Mouse (Mus musculus) frontal cortex, adult (tissue): ENCODE results near the gene Nbeal2.
"Not testable (repeated sequence)": the region's sequence is repeated elsewhere in the genome, so short reads cannot be mapped to it uniquely, and the experiment has no call there.

ENCODE experiments used
- ATAC-seq: cut with Nextera tagmentation; 2 replicates; pipeline ENCODE4 v1.9.2; 2017; ENCODE audit warnings: mild to moderate bottlenecking, moderate library complexity, mixed read lengths; ENCODE audit not compliant: low TSS enrichment

Gene Nbeal2

DNA sequence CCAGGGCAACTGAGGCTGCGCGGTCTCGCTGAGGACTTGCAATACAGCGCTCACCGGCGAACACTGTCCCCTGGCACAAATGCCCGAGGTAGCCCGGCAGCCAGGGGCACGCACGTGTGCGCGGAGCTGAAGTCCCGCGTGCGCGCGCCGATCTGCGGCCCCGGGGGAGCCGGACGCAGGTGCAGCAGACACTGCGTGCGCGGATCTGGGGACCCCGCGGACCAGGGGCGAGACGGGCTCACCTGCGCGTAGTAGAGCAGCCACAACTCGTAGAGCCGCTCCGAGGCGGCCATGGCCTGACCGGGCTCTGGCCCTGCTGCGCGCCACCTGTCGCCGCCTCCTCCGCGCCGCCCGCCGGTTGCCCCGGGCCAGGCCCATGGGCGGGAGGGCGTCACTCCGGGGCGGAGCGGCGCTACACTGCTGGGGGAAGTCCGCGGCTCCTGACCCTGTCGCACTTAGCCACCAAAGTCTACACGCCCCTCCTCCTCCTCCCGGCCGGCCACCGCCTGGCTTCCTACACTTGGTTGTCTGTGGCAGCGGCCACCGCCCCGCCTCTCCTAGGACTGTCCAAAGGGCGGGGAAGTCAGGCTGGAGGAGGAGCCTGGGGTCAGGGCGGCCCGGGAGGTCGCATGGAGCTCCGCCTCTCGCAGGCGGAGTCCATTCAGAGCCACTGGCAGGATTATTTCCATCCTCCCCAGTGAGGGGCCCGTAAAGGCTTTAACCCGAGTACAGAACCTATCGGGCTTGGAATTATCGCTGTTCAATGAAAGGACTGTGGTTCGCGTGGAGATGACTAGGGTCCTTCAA, at the start of gene Nbeal2:
Nbeal2 (minus strand) TSS at position 507 of the 807 bp plus-strand sequence.
- ATAC-seq, result peak; percentile 21; the same call in 1 of the 2 replicates

DNA sequence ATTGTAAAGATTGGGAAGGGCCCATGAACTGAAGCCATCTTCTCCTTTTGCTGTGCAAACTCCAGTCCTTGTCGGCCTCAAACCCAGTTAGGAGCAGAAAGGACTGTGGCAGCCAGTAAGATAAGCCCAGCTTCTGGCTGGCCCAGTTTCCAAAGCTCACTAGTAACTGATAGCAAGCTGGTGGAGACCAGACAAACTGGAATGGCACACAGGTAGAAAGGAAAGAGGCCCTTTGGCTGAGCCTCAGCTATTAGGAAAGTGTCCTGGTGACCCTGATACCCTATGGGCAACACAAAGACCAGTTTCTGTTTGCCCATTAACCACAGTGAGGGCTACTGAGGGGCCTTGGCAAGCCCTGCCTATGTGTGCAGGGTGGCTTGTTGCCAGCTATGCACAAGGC, 48.9 kb upstream of the Nbeal2 start:
- no peak for ATAC-seq

DNA sequence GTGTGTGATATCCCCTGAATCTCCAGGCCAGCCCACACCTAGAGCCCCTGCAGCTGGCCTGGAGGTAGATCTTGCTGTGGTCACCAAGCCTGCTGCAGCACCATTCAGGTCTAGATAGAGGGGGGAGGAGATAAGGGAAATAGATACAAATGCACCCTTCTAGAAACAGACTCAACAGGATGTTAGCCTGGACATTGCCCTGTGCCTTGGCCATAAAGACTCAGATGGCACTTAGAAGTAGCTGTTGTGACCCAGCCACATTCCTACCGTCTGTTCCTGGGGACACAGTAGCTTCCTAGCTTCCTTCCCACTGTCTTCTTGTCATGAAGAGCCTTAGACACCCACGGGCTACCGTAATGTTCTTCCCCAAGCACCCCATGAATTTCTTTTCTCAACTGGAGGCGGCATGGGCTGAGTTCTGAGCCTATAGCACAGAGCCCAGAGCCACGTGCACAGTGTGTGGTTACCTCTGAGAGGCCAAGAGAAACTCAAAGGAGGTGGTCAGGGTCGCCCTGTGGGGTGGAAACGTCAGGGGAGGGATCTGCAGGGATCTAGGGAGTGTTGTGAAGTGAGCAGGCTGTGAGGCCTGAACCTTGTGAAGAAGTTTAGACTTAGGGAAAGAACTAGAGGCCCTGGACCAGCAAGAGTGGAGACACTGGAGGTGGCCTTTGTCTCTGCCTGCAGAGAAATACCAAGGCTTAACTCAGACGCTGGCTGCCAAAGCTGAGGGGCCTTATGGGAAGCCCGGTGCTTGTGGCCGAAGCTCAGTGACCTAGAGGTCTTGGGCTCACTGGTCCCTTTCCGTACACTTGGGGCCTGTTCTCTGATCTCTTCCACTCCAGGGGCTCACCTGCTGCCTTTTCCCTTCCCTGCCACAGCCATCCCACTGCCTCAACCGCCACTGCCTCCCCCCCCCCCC, 47.4 kb upstream of the Nbeal2 start:
- peak; percentile 76; the same call in 1 of the 2 replicates for ATAC-seq

DNA sequence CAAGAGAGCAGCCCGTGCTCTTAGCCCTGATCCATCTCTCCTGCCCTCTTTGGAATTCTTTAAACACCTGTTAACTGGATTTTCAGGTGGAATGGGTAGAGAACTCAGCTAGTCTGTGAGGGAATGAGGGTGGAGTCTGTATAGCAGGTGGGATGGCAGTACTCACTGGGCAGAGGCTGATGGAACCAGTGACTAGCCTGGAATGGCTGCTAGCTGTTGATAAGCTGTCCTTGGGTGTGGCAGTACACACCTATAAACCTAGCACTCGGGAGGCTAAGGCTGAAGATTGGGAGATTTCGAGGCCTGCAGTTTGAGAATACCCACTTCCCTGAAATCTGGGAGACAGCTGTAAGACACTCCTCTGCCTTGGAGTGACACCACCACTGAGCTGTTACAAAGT, 45.6 kb upstream of the Nbeal2 start:
- ATAC-seq, result no peak

DNA sequence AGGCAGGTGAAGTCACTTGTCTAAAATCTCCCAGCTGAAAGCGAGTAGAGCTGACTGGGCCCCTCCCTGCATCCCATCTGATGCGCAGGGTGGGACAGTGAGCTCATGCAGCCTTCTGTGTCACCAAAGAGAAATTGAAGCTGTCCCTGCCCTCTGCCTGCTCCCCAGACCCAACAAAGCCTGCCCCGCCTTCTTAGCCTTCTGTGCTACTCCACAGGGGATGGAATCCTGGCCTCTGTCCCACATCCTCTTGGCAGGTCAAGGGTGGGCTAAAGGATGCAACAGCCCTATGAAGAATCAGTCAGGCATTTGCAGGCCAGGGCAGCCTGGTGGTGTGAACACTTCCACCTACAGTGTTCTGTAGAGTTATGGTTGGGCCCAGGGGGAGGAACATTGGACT, 43.5 kb upstream of the Nbeal2 start:
- no peak for ATAC-seq

DNA sequence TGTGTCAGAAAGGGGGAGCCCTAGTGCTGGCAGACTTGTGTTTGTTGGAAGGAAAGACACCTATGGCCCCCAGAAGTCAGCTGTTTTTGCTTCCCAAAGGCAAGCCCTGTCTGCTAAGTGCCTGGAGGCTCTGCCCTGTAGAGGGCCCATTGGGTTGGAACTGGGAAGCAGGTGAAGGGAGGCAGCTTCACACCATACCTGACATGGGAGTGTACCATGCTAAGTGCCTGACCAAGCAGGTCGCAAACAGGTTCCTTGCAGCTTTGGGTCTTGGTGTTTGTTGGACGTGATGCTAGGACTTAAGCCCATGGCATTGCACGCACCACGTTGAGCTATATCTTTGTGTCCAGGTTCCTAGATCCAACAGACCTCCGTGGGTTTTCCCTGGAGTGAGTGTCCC, 42.5 kb upstream of the Nbeal2 start:
- ATAC-seq, result no peak

DNA sequence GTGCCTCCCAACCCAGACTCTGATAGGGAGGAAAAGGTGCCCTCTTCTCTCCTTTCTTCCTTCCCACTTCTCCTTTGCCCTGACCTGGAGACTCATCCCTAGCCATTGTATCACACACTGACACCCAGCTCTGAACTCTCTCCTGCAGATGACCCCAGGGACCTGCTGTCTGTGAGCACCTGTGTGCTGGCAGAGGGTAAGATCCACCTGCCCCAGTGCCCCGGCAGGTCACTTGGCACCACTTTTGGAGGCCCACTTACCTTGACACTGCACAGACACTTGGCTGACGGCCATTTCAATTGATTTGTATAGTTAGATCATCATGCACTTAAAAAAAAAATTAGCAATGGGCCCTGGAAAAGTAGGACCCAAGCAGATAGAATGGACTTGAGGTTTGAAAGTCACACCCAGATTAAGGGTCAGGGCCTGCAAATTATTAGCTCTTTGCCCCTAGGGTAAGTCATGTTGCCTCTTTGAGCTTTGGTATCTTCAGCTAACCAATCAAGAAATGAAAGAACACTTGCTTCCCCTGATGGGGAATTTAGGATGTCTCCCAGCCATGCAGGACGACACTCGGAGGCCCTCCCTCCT, 41.3 kb upstream of the Nbeal2 start:
- no peak for ATAC-seq

DNA sequence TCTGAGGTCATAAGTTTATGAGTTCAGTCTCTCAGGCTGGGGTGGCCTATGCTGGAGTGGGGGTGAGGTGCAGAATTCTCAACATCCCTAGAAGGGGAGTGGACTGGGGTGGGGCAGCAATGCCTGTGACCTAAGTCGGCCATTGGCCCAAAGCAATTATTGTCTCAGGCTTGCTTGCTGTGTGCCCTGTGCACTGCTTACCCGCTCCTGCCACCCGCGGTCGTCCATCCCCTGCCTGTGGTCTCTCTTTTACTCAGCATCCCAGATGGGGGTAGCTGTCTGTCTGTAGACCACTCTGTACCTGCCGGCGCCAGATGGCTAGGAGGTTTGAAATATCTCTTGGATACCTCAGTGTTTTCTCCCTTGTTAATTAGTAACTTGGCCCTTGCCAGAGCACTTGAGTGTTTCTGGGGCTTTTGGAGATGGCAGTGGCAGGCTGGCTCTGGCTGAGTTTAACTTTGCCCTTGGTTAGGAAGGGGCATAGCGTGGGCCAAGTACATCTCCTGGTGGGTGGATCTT, 35.4 kb upstream of the Nbeal2 start:
- no peak for ATAC-seq

DNA sequence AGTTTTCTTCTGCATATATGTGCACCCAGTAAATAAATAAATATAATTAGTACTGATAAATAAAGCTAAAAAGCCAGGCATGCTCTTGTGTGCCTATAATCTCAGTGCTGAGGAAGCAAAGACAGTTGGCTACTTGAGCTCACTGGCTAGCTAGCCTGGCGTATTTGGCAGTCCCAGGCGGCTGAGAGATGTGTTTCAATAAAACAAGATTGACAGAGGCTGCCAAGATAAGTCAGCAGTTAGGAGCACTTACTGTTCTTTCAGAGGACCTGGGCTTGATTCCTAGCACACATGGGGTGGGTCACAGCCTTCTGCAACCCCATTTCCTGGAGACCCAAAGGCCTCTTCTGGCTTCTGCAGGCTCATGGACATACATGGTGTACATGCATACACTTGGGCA, 33.9 kb upstream of the Nbeal2 start:
- no peak for ATAC-seq

DNA sequence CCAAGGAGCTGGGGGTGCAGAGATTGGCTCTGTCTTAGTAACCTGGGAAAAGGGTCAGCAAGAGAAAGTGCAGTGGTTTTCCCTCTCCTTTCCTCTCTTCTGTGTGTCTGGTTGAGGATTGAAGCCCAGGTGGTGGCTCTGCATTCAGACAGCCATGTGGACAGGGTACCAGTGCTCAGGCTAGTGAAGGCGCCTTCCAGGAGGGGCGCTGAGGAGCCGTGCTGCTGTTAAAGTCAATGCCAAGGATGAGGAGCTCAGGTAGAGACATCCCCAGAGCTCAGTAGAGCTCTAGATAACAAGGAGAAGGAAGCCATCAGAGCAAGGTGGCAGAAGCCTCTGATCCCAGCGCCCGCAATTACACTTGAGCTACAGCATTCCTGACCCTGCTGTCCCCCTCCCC, 33.1 kb upstream of the Nbeal2 start:
- ATAC-seq, result no peak

DNA sequence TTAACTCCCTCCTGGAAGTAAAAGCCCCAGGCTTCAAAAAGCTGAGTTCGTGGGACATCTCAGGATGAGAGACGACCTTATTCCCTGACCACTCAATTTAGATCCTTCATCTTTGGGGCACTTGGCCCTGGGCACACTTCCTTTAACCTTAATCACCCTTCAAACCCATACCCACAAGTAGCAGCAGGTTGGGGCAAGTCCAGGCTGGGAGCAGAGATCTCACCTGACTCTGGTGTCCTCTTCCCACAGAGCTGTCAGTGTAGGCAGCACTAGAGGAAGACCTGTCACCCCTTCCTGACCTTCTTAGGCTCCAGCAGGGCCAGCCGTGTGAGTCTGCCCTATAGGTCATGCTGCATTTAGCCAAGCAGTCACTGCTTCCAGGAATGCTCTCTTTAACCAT, 32.5 kb upstream of the Nbeal2 start:
- no peak for ATAC-seq

DNA sequence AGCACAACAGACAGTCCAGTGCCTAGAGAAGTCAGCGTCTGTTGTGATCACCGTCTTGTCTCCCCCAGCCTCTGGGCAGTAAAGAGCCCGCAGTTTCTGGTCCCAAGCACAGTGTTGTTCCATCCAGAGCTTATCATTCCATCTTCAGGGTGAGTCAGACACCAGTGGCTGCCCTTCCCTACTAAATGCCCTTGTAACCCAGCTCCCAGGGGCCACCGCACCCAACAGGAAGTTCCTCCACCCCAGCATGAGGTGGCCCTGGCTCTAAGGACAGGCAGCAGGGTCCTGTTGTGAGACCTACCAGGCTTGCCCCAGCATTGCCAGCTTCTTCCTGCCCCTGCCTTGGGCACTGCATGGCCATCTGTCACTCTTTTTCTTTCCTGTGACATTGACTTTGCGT, 31.6 kb upstream of the Nbeal2 start:
- no peak for ATAC-seq

DNA sequence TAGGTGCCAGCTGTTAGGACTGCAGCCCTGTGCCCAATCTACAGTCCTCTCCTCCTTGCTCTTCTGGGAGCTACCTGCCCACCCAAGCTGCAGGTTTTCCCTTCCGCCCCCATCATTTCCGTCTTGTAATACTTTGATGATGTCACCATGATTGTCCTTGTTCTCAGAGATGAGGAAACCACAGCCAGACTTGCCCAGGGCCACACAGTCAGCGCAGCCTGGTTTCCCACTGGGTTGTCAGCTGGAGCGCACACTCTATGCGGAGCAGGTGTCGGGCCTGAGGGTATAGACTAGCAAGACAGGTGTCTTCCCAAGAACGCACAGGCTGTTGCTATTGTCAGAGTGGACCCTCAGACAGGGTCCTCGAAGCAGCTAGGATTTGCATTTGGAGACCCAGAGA, 31.2 kb upstream of the Nbeal2 start:
- ATAC-seq, result peak; percentile 8; the same call in 1 of the 2 replicates

DNA sequence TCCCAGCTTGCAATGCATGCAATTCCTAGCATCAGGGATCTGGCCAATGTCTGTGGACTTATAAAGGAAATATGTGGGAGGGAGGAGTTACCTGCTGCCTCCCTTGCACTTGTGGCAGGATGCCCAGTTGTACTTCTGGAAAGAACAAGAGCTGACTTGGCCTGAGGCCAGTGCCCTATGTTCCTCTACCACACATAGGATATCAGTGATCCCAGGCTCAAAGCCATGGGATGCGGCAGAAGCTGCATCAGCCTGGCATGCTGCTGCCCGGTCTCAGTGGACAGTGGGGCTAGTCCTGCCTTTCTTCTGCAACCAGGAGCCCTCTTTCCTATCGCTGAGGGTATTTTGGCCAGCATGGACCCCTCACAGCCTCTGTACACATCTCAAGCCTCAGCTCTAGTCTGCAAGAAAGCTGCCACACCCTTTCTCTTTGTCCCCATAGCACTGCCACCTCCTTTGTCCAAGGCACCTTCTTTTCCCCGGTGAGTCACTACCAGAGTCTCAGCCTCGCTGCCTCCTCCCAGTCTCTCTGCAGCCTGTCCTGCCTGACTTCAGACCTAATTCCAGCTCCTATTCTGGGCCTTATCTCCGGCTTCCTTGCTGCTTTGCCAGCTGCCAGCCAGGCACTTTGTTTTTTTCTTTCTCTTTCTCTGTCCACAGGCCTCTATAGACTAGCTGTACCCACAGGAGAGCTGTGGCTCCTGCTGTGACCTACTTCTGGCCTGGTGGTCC, 30.3 kb upstream of the Nbeal2 start:
- peak; percentile 53 for ATAC-seq

DNA sequence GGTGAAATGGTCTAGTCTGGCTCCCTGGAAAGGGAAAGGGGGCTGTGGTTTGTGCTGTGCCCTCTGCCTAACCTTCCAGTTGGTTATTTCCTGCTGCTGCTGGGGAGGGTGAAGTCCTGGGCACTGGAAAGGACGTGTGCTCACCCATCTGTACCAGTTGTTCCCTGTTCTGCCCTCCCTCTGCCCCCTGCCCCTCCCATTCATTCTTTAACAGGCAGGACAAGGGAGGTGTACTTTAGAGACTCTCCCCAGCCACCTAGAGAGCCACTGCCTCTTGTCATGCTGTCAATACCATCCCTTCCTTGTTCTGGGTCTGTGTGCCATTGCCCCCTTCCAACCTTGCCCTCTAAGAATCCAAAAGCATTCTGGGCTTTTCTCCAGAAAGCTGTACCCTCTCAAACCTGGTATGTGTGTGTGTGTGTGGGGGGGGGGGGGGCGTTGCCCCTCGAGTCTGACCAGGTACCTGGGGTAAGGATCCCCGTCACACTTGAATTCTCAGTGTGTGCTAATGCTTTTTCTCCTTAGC, 29.7 kb upstream of the Nbeal2 start:
- ATAC-seq, result no peak

DNA sequence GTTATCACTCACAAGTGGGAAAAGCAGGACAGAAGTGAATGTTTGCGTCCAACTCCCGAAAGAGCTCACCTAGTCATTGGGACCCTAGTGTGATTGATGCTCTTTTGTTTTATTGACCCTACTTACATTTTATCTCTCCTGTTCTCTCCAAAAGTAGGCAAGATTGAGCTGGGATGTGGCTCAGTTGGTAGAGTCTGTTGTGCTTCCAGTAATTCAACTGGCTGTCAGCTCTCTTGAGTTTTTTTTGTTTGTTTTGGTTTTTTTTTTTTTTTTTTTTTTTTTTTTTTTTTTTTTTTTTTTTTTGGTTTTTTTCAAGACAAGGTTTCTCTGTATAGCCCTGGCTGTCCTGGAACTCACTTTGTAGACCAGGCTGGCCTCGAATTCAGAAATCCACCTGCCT, 28.7 kb upstream of the Nbeal2 start:
- not testable (repeated sequence) for ATAC-seq

DNA sequence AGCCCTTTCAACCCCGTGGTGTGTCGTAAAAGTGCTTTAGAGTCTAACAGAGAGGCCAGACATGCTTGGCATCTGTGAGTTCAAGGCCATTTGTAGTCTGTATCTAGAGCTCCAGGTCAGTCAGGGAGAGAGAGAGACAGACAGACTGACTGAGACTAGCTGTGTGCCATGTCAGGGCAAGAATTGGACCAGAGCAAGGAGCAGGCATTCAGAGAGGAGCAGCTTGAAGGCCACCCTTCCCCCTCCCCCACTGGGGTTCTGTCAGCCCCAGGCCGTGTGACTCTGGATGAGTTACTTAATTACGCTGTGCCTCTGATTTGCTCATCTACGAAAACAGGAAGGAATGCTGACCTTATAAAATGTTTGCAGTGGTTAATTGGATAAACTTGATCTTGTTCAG, 28.3 kb upstream of the Nbeal2 start:
- ATAC-seq, result no peak

DNA sequence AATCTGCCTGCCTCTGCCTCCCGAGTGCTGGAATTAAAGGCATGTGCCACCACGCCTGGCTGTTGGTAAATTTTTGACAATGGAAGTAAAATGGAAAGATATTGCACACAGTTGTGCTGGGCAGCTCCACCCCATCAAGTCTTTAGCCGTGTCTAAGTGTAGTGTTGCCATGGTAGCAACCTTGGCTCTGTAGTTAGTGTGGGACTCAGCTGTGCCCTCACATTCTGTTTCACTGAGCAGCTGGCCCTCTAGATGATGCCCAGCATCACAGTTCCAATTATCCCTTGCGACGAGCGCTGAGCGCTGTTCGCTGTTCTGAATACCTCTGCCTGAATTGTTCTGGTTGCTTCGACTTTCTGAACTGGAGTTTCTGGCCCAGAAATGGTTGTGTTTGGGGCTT, 27.9 kb upstream of the Nbeal2 start:
- ATAC-seq, result peak; percentile 47

DNA sequence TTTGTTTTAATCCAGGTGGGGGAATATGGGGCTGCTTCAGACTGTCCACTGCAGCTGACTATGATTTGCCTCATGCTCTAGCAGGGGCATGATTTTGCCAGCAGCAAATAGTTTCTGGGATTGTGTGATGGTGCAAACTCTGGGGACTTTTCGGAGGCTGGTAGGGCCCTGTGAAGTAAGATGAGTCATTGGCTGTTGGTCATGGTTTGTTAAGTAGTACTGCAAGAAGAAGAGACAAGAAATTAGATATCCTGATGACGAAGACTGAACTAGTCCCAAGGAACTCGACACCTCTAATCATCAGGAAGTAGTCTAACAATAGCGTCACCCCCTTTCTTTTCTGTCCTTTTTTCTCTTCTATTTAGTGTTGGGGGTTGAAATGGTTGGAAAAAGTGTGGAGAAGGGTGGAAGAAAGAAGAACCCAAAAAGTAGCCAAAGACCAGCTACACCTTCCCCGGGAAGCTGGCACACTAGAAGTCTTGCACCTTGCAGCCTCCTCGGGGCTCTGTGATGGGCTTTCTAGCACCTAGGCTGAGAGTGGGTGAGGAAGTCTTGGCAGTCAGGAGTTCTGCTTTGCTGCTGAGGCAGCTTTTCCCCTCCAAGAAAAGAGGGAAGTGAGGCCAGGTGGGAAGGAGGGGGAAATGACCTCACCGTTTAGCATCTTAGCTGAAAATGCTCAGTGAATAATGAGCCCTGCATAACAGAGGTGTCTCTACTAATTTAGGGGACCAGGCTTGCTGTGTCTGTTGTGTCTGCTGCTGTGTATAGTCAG, 27.0 kb upstream of the Nbeal2 start:
- 0 out of 2 replicates have a peak, but pooled peaks have one; percentile 5 for ATAC-seq

DNA sequence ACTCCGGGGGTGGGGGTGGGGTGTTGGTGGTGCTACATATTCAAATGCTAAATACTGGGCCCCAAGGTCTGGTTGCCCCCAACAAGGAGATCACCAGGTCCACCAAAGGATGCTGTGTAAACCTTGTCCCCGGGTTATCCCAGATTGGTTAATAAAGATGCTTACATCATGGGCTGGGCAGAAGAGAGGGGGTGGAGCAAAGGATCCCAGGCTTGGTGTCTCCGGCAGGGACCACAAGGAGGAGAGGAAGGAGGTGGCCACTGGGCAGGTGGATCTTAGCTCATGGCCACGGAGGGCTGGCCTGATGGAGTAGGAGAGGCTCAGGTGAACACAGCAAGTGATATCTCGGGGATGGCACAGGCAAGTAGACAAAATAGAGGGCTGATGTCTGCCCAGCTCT, 24.9 kb upstream of the Nbeal2 start:
- no peak for ATAC-seq
